In the genomic region with DNA sequence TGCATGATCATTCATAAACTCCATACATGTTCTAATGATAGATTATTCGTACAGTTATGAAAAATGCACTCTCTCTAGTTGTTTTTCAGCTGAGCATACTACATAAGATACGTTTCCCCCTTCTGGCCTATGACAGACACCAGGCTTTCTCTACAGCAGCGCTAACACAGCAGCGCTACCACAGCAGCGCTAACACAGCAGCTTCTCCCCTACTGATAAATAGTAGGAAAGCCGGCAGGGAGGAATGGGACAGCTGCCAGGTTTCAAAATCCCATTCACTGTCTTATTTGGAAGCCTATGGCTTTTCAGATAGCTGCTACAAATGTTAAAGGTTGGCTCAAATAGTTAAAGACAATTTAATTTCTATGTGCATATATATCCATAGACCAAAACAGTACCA, we compare ENCODE assay signal across 13 mouse cellular contexts.
DNase-seq lines count a peak whose midpoint lies in the region; ATAC-seq and TF ChIP-seq lines count a peak whose summit lies in the region.
"Had no signal": no experiment of that assay in that cellular context is flagged by ENCODE, and none has a peak within 500 bp of the region (broad histone marks: within the 10 kb centered on the region; RNA-seq: fewer than 3 reads in every experiment).

No protein-coding gene starts in this region.

- no peak for TF ChIP-seq POLR2A in limb, embryonic 14.5 days (IDR thresholded peaks at IDR 0.05; ENCODE audit: borderline replicate concordance, extremely low read depth, insufficient read depth, insufficient read length)

- H3K27ac ChIP-seq in limb, embryonic 14.5 days (replicated peaks; ENCODE audit: low read depth, low read length) = no peak overlapping the region
- no peak overlapping the region for H3K27ac ChIP-seq in limb, embryonic 10.5 days
- H3K27ac ChIP-seq: embryonic facial prominence, embryonic 13.5 days; limb, embryonic 15.5 days had no signal

- peaks cover 29% of the 10 kb centered on the region for H3K36me3 ChIP-seq in limb, embryonic 14.5 days (ENCODE audit: control insufficient read depth, insufficient read depth, low read length)
- H3K36me3 ChIP-seq in limb, embryonic 10.5 days = peaks cover 72% of the 10 kb centered on the region

- peak; percentile 44 for DNase-seq in heart, adult 11 months
- no peak for DNase-seq in heart, postnatal 25 days (ENCODE audit: low spot score)
- peak; percentile 46 for DNase-seq in limb, embryonic 14.5 days (ENCODE audit: low spot score)
- no peak for DNase-seq in limb, embryonic 10.5 days (ENCODE audit: low spot score)
- DNase-seq in NIH3T3 (ENCODE audit: low read depth) = peak; percentile 24
- DNase-seq in brain, embryonic 18.5 days (ENCODE audit: low read depth, low spot score) = peak; percentile 16
- DNase-seq in embryo, embryonic 9.5 days (ENCODE audit: extremely low spot score) = no peak
- no peak for DNase-seq in thymus, postnatal 10 days (ENCODE audit: low spot score in 2 of 2)
- DNase-seq: kidney, adult 11 months; spleen, adult 18-20 months had no signal

- WGBS in limb, embryonic 14.5 days = 80% methylated on average over 6 of the region's 6 CpGs
- 92% methylated on average over 6 of the region's 6 CpGs for WGBS in limb, embryonic 10.5 days

- no peaks in the 10 kb centered on the region for H3K9me3 ChIP-seq in limb, embryonic 14.5 days (ENCODE audit: control insufficient read depth, low read length)
- H3K9me3 ChIP-seq in limb, embryonic 10.5 days (replicated peaks) = no peaks in the 10 kb centered on the region
- H3K9me3 ChIP-seq: embryonic facial prominence, embryonic 13.5 days; limb, embryonic 15.5 days; megakaryocyte, embryonic 14.5 days had no signal

- H3K4me1 ChIP-seq in limb, embryonic 14.5 days (ENCODE audit: control insufficient read depth, insufficient read depth, low read length) = no peaks in the 10 kb centered on the region
- H3K4me1 ChIP-seq in limb, embryonic 10.5 days = no peaks in the 10 kb centered on the region
- H3K4me1 ChIP-seq: embryonic facial prominence, embryonic 13.5 days; limb, embryonic 15.5 days had no signal

- H3K27me3 ChIP-seq in limb, embryonic 14.5 days (ENCODE audit: control insufficient read depth, insufficient read depth, low read length) = no peaks in the 10 kb centered on the region
- H3K27me3 ChIP-seq in limb, embryonic 10.5 days (ENCODE audit: low read depth, poor library complexity, severe bottlenecking) = no peaks in the 10 kb centered on the region
- H3K27me3 ChIP-seq: embryonic facial prominence, embryonic 13.5 days; limb, embryonic 15.5 days; megakaryocyte, embryonic 14.5 days had no signal

- no peak overlapping the region for H3K9ac ChIP-seq in limb, embryonic 14.5 days (ENCODE audit: low read depth, low read length, severe bottlenecking)
- H3K9ac ChIP-seq: embryonic facial prominence, embryonic 13.5 days; limb, embryonic 15.5 days had no signal

- ATAC-seq in limb, embryonic 14.5 days (ENCODE audit: low FRiP score, low read depth) = no peak

- H3K4me3 ChIP-seq in limb, embryonic 14.5 days (replicated peaks; ENCODE audit: low read length) = no peak overlapping the region
- H3K4me3 ChIP-seq in limb, embryonic 10.5 days = no peak overlapping the region
- H3K4me3 ChIP-seq: embryonic facial prominence, embryonic 13.5 days; limb, embryonic 15.5 days; megakaryocyte, embryonic 14.5 days had no signal

- no peak overlapping the region for H3K4me2 ChIP-seq in limb, embryonic 14.5 days (replicated peaks; ENCODE audit: low read depth, low read length, severe bottlenecking)
- H3K4me2 ChIP-seq: embryonic facial prominence, embryonic 13.5 days; limb, embryonic 15.5 days had no signal

- intact Hi-C loops in heart, postnatal 25 days (cut with DNase I) = loop anchor here (10.0 kb wide), 1 partner anchor 456 kb away; no protein-coding TSS in a partner anchor

Comparison
In these comparisons a context has a peak if more than half of its experiments do, and no peak if none do; other contexts are left out.
1. DNase-seq: peak in heart, adult 11 months (single experiment), limb, embryonic 14.5 days (single experiment), NIH3T3 (single experiment) and brain, embryonic 18.5 days (single experiment); none in heart, postnatal 25 days (single experiment), limb, embryonic 10.5 days (single experiment), embryo, embryonic 9.5 days (single experiment) and thymus, postnatal 10 days (0 of 2).